Mouse (Mus musculus): ENCODE measurements around the gene P4ha1. TPM values are rescaled to one million over a fixed set of nuclear protein-coding genes. Genes with fewer than 3 reads are reported as not detected.
A peak's percentile ranks its signal among the peaks of the same experiment; 100 is the strongest.

P4ha1 gene
- polyA plus RNA-seq, 1 experiment from 2014 or later: 17.9 TPM

- WGBS: 53% methylated on average over 21 of the region's 21 CpGs
- Histone ChIP-seq H3K4me1 (replicated peaks; ENCODE audit: control insufficient read depth, insufficient read depth) (no peaks in the 10 kb centered on the region; the same call in 1 of the 2 replicates), H3K9me3 (ENCODE audit: control insufficient read depth, low read length) (no peaks in the 10 kb centered on the region), H3K4me3 (ENCODE audit: low read depth, low read length) (peak within 1 kb of the TSS; percentile 21), H3K9ac (ENCODE audit: low read length) (peak within 1 kb of the TSS; percentile 55), H3K27ac (replicated peaks) (peak within 1 kb of the TSS; percentile 85), H3K4me2 (replicated peaks; ENCODE audit: low read depth) (peak within 1 kb of the TSS; percentile 41), H3K27me3 (ENCODE audit: control insufficient read depth, insufficient read depth, low read length) (no peaks in the 10 kb centered on the region), H3K36me3 (ENCODE audit: control insufficient read depth, insufficient read depth, low read length) (no peaks in the 10 kb centered on the region)
- TF ChIP-seq CTCF (IDR thresholded peaks at IDR 0.05; ENCODE audit: low read depth) (no peak), EP300 (optimal IDR thresholded peaks at IDR 0.05) (no peak)
- DNase-seq (ENCODE audit: low spot score) (peak; percentile 60), ATAC-seq (ENCODE audit: low FRiP score, low TSS enrichment) (peak; percentile 86)
These were observed 80.0 kb downstream of the P4ha1 start, which contains the start of gene Pla2g12b for GRCm38 (mm10) chr10:59402899-59403792. Gene Pla2g12b (plus strand): TSS chr10:59403660.

GRCm38 (mm10) chr10:59403793-59404149 is 80.7 kb downstream of the P4ha1 start:
- DNase-seq (ENCODE audit: low spot score) (peak; percentile 45), ATAC-seq (ENCODE audit: low FRiP score, low TSS enrichment) (peak; percentile 58)
- WGBS: 54% methylated on average over 10 of the region's 10 CpGs
- Histone ChIP-seq H3K27ac (replicated peaks) (peak overlapping the region; percentile 85), H3K4me2 (replicated peaks; ENCODE audit: low read depth) (peak overlapping the region; percentile 41), H3K9ac (ENCODE audit: low read length) (peak overlapping the region; percentile 55), H3K4me1 (replicated peaks; ENCODE audit: control insufficient read depth, insufficient read depth) (no peaks in the 10 kb centered on the region; the same call in 1 of the 2 replicates), H3K4me3 (ENCODE audit: low read depth, low read length) (peak overlapping the region; percentile 21), H3K27me3 (ENCODE audit: control insufficient read depth, insufficient read depth, low read length) (no peaks in the 10 kb centered on the region), H3K36me3 (ENCODE audit: control insufficient read depth, insufficient read depth, low read length) (no peaks in the 10 kb centered on the region), H3K9me3 (ENCODE audit: control insufficient read depth, low read length) (no peaks in the 10 kb centered on the region)
- TF ChIP-seq CTCF (IDR thresholded peaks at IDR 0.05; ENCODE audit: low read depth): no peak
- TF ChIP-seq EP300 (optimal IDR thresholded peaks at IDR 0.05): no peak

GRCm38 (mm10) chr10:59408499-59408898 is 85.4 kb downstream of the P4ha1 start:
- H3K4me1 ChIP-seq (replicated peaks; ENCODE audit: control insufficient read depth, insufficient read depth): no peaks in the 10 kb centered on the region
- H3K4me2 ChIP-seq (replicated peaks; ENCODE audit: low read depth): no peak overlapping the region
- ATAC-seq (ENCODE audit: low FRiP score, low TSS enrichment): no peak
- H3K9ac ChIP-seq (ENCODE audit: low read length): no peak overlapping the region
- TF ChIP-seq EP300 (optimal IDR thresholded peaks at IDR 0.05) (no peak), CTCF (IDR thresholded peaks at IDR 0.05; ENCODE audit: low read depth) (no peak)
- no peaks in the 10 kb centered on the region for H3K9me3 ChIP-seq (ENCODE audit: control insufficient read depth, low read length)
- no peaks in the 10 kb centered on the region for H3K36me3 ChIP-seq (ENCODE audit: control insufficient read depth, insufficient read depth, low read length)
- no peak overlapping the region for H3K27ac ChIP-seq (replicated peaks)
- no peak for DNase-seq (ENCODE audit: low spot score)
- H3K4me3 ChIP-seq (ENCODE audit: low read depth, low read length): no peak overlapping the region
- no peaks in the 10 kb centered on the region for H3K27me3 ChIP-seq (ENCODE audit: control insufficient read depth, insufficient read depth, low read length)
- 44% methylated on average over 6 of the region's 6 CpGs for WGBS

GRCm38 (mm10) chr10:59410264-59410663 is 87.2 kb downstream of the P4ha1 start:
- WGBS: 65% methylated on average over 12 of the region's 12 CpGs
- Histone ChIP-seq H3K4me2 (replicated peaks; ENCODE audit: low read depth) (no peak overlapping the region), H3K27me3 (ENCODE audit: control insufficient read depth, insufficient read depth, low read length) (no peaks in the 10 kb centered on the region), H3K27ac (replicated peaks) (no peak overlapping the region), H3K4me1 (replicated peaks; ENCODE audit: control insufficient read depth, insufficient read depth) (no peaks in the 10 kb centered on the region), H3K4me3 (ENCODE audit: low read depth, low read length) (no peak overlapping the region), H3K9ac (ENCODE audit: low read length) (no peak overlapping the region), H3K9me3 (ENCODE audit: control insufficient read depth, low read length) (no peaks in the 10 kb centered on the region), H3K36me3 (ENCODE audit: control insufficient read depth, insufficient read depth, low read length) (no peaks in the 10 kb centered on the region)
- ATAC-seq (ENCODE audit: low FRiP score, low TSS enrichment) (no peak), DNase-seq (ENCODE audit: low spot score) (no peak)
- TF ChIP-seq EP300 (optimal IDR thresholded peaks at IDR 0.05): no peak
- TF ChIP-seq CTCF (IDR thresholded peaks at IDR 0.05; ENCODE audit: low read depth): no peak

GRCm38 (mm10) chr10:59413711-59414110 is 90.6 kb downstream of the P4ha1 start:
- no peak for DNase-seq (ENCODE audit: low spot score)
- Histone ChIP-seq H3K27me3 (ENCODE audit: control insufficient read depth, insufficient read depth, low read length) (no peaks in the 10 kb centered on the region), H3K27ac (replicated peaks) (no peak overlapping the region), H3K4me3 (ENCODE audit: low read depth, low read length) (no peak overlapping the region), H3K4me2 (replicated peaks; ENCODE audit: low read depth) (no peak overlapping the region), H3K36me3 (ENCODE audit: control insufficient read depth, insufficient read depth, low read length) (no peaks in the 10 kb centered on the region), H3K9ac (ENCODE audit: low read length) (no peak overlapping the region), H3K4me1 (replicated peaks; ENCODE audit: control insufficient read depth, insufficient read depth) (no peaks in the 10 kb centered on the region), H3K9me3 (ENCODE audit: control insufficient read depth, low read length) (no peaks in the 10 kb centered on the region)
- no peak for ATAC-seq (ENCODE audit: low FRiP score, low TSS enrichment)
- WGBS: 95% methylated on average over 4 of the region's 4 CpGs
- TF ChIP-seq EP300 (optimal IDR thresholded peaks at IDR 0.05): no peak
- peak; percentile 33 for TF ChIP-seq CTCF (IDR thresholded peaks at IDR 0.05; ENCODE audit: low read depth)

- no peak for ATAC-seq (ENCODE audit: low FRiP score, low TSS enrichment)
- DNase-seq (ENCODE audit: low spot score): no peak
- Histone ChIP-seq H3K27me3 (ENCODE audit: control insufficient read depth, insufficient read depth, low read length) (no peaks in the 10 kb centered on the region), H3K4me3 (ENCODE audit: low read depth, low read length) (no peak overlapping the region), H3K4me2 (replicated peaks; ENCODE audit: low read depth) (no peak overlapping the region), H3K27ac (replicated peaks) (no peak overlapping the region), H3K4me1 (replicated peaks; ENCODE audit: control insufficient read depth, insufficient read depth) (no peaks in the 10 kb centered on the region), H3K36me3 (ENCODE audit: control insufficient read depth, insufficient read depth, low read length) (no peaks in the 10 kb centered on the region), H3K9me3 (ENCODE audit: control insufficient read depth, low read length) (no peaks in the 10 kb centered on the region), H3K9ac (ENCODE audit: low read length) (no peak overlapping the region)
- 58% methylated on average over 3 of the region's 3 CpGs for WGBS
- TF ChIP-seq CTCF (IDR thresholded peaks at IDR 0.05; ENCODE audit: low read depth) (no peak), EP300 (optimal IDR thresholded peaks at IDR 0.05) (no peak)
These were observed 93.5 kb downstream of the P4ha1 start for GRCm38 (mm10) chr10:59416623-59417022.

All from stomach, postnatal 0 days (tissue).